Mouse (Mus musculus): ENCODE results near the gene Fbxo2.

GRCm38 (mm10) chr4:148115467-148115866, 45.0 kb upstream of the Fbxo2 start:
- peak; percentile 18; the same call in 1 of the 2 replicates for TF ChIP-seq CTCF (IDR thresholded peaks at IDR 0.05; ENCODE audit: control insufficient read depth, insufficient read depth, low read length)
- no peak for TF ChIP-seq POLR2A (IDR thresholded peaks at IDR 0.05; ENCODE audit: borderline replicate concordance, control insufficient read depth, low read depth, low read length)

Data from bone marrow, adult 2 months (tissue).